Mouse (Mus musculus) ovary, adult 2 months (tissue): Measurements from ENCODE around the gene H2al2c. TPM values are rescaled to one million over a fixed set of nuclear protein-coding genes. Genes with fewer than 3 reads are reported as not detected.

Experiments used
- polyA plus RNA-seq: library from polyadenylated mRNA; depleted of rRNA; stranded (reverse); fragments of >200 nt; gene quantifications from 2 replicates; pipeline ENCODE4 v1.2.3, GENCODE M21; 2012; rRNA removed

The H2al2c gene
- polyA plus RNA-seq = not detected in 2 replicates

GRCm38 (mm10) chrY:2598799-2599198 is at the start of gene H2al2c:
H2al2c (plus strand) TSS chrY:2599099.

Other genes starting within 250 kb of the H2al2c start
- gene Sry, start 64.6 kb downstream of the H2al2c start, polyA plus RNA-seq = not detected in 2 replicates
- not detected in 2 replicates for gene H2al2b, start 121.6 kb downstream of the H2al2c start, polyA plus RNA-seq
- gene Gm4064, start 197.1 kb downstream of the H2al2c start, polyA plus RNA-seq = not detected in 2 replicates
- gene Rbmy, start 231.6 kb downstream of the H2al2c start, polyA plus RNA-seq = not detected in 2 replicates
- gene Gm10256, start 231.6 kb downstream of the H2al2c start, polyA plus RNA-seq = not detected in 2 replicates